Mouse (Mus musculus): ENCODE results near the gene Scnm1.

The Scnm1 gene

GRCm38 (mm10) chr3:95133680-95134101, at the start of gene Scnm1, which contains the start of gene Lysmd1:
Scnm1 (minus strand) TSS chr3:95134011.
Lysmd1 (plus strand) TSS chr3:95134088.
- DNase-seq (ENCODE audit: low spot score in 2 of 2): peak; percentile 87 to 91

GRCm38 (mm10) chr3:95181841-95182240, 48.0 kb upstream of the Scnm1 start:
- no peak for DNase-seq (ENCODE audit: low spot score in 2 of 2)

GRCm38 (mm10) chr3:95179890-95180289, 46.1 kb upstream of the Scnm1 start:
- DNase-seq (ENCODE audit: low spot score in 2 of 2): no peak

- DNase-seq (ENCODE audit: low spot score in 2 of 2): peak in 1 of 2 experiments; percentile 20
Measured at GRCm38 (mm10) chr3:95178948-95179347, 45.1 kb upstream of the Scnm1 start.

GRCm38 (mm10) chr3:95177583-95177982, 43.8 kb upstream of the Scnm1 start:
- no peak for DNase-seq (ENCODE audit: low spot score in 2 of 2)

- no peak for DNase-seq (ENCODE audit: low spot score in 2 of 2)
Measured at GRCm38 (mm10) chr3:95176500-95176899, 42.7 kb upstream of the Scnm1 start.

- peak in 1 of 2 experiments; percentile 80 for DNase-seq (ENCODE audit: low spot score in 2 of 2)
Measured at GRCm38 (mm10) chr3:95174011-95174592, 40.3 kb upstream of the Scnm1 start.

GRCm38 (mm10) chr3:95173256-95173949, 39.6 kb upstream of the Scnm1 start:
- DNase-seq (ENCODE audit: low spot score in 2 of 2): peak in 1 of 2 experiments; percentile 29

- no peak for DNase-seq (ENCODE audit: low spot score in 2 of 2)
Measured at GRCm38 (mm10) chr3:95172526-95173255, 38.9 kb upstream of the Scnm1 start.

GRCm38 (mm10) chr3:95171105-95171504, 37.3 kb upstream of the Scnm1 start:
- DNase-seq (ENCODE audit: low spot score in 2 of 2): no peak

- DNase-seq (ENCODE audit: low spot score in 2 of 2): no peak
Measured at GRCm38 (mm10) chr3:95169996-95170395, 36.2 kb upstream of the Scnm1 start.

- DNase-seq (ENCODE audit: low spot score in 2 of 2): no peak
Measured at GRCm38 (mm10) chr3:95164840-95165239, 31.0 kb upstream of the Scnm1 start.

- no peak for DNase-seq (ENCODE audit: low spot score in 2 of 2)
Measured at GRCm38 (mm10) chr3:95164256-95164550, 30.4 kb upstream of the Scnm1 start.

- DNase-seq (ENCODE audit: low spot score in 2 of 2): no peak
Measured at GRCm38 (mm10) chr3:95163419-95164255, 29.8 kb upstream of the Scnm1 start.

- no peak for DNase-seq (ENCODE audit: low spot score in 2 of 2)
Measured at GRCm38 (mm10) chr3:95162345-95162628, 28.5 kb upstream of the Scnm1 start.

GRCm38 (mm10) chr3:95161618-95162344, 28.0 kb upstream of the Scnm1 start:
- no peak for DNase-seq (ENCODE audit: low spot score in 2 of 2)

GRCm38 (mm10) chr3:95161041-95161551, 27.3 kb upstream of the Scnm1 start:
- DNase-seq (ENCODE audit: low spot score in 2 of 2): peak in 1 of 2 experiments; percentile 12

GRCm38 (mm10) chr3:95159987-95160963, 26.5 kb upstream of the Scnm1 start, which contains the start of gene Sema6c:
Sema6c (plus strand) TSS chr3:95160457.
- peak; percentile 82 to 87 for DNase-seq (ENCODE audit: low spot score in 2 of 2)

GRCm38 (mm10) chr3:95159511-95159986, 25.7 kb upstream of the Scnm1 start:
- DNase-seq (ENCODE audit: low spot score in 2 of 2): no peak

- DNase-seq (ENCODE audit: low spot score in 2 of 2): no peak
Measured at GRCm38 (mm10) chr3:95153874-95154273, 20.1 kb upstream of the Scnm1 start.
